In the genomic region with DNA sequence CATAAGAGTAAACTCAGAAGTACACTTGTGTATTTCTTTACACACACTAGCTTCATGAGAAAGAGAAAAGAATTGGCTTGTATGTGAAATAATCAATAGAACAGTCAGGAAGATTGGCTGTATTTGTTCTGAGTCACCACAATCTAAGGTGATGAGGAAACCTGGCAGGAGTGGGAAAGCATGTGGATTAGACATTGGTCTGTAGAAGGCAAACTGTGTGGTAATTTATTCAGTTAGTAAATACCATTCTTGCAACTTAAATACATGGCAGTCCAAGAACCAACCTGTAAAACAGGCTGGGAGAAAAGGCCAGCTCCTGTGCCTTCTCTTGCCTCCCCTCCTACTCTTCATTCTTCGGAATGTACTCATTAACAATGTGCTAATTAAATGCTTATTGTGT, we compare ENCODE assay signal across 16 mouse cellular contexts.
"Had no signal": no experiment of that assay in that cellular context is flagged by ENCODE, and none has a peak within 500 bp of the region (broad histone marks: within the 10 kb centered on the region; RNA-seq: fewer than 3 reads in every experiment).

No protein-coding gene starts in this region.

- H3K9ac ChIP-seq: lung, embryonic 14.5 days; midbrain, embryonic 13.5 days; midbrain, embryonic 15.5 days; neural tube, embryonic 12.5 days had no signal

- H3K4me2 ChIP-seq: lung, embryonic 14.5 days; midbrain, embryonic 11.5 days; midbrain, embryonic 13.5 days; midbrain, embryonic 15.5 days; neural tube, embryonic 12.5 days had no signal

- ATAC-seq: midbrain, embryonic 13.5 days; midbrain, embryonic 15.5 days had no signal

- H3K4me3 ChIP-seq: megakaryocyte, embryonic 14.5 days; midbrain, embryonic 13.5 days; midbrain, embryonic 15.5 days; neural tube, embryonic 12.5 days had no signal

- H3K36me3 ChIP-seq: midbrain, embryonic 15.5 days; neural tube, embryonic 12.5 days had no signal

- H3K27me3 ChIP-seq: midbrain, embryonic 13.5 days; midbrain, embryonic 15.5 days; neural tube, embryonic 12.5 days had no signal

- H3K27ac ChIP-seq: macrophage; midbrain, embryonic 13.5 days; midbrain, embryonic 15.5 days; neural tube, embryonic 12.5 days had no signal

- H3K4me1 ChIP-seq: midbrain, embryonic 13.5 days; midbrain, embryonic 15.5 days; neural tube, embryonic 12.5 days had no signal

- DNase-seq: lung, adult 18-20 months; lung, embryonic 14.5 days; lung, postnatal 10 days; lung, postnatal 36 days; right cerebral cortex, postnatal 14 days; right cerebral cortex, postnatal 4 days; spleen, adult 18-20 months; thymus, adult 18-20 months; thymus, postnatal 14 days; thymus, postnatal 36 days had no signal

- H3K9me3 ChIP-seq: megakaryocyte, embryonic 14.5 days; midbrain, embryonic 13.5 days; midbrain, embryonic 15.5 days; neural tube, embryonic 12.5 days had no signal
